Mouse (Mus musculus) kidney, postnatal 10 days (tissue): ENCODE data around the gene Misp.

Experiments
- DNase-seq: peaks from one replicate; pipeline ENCODE4 v3.0.0; 2021; ENCODE audit warnings: mixed read lengths

Gene Misp

DNA sequence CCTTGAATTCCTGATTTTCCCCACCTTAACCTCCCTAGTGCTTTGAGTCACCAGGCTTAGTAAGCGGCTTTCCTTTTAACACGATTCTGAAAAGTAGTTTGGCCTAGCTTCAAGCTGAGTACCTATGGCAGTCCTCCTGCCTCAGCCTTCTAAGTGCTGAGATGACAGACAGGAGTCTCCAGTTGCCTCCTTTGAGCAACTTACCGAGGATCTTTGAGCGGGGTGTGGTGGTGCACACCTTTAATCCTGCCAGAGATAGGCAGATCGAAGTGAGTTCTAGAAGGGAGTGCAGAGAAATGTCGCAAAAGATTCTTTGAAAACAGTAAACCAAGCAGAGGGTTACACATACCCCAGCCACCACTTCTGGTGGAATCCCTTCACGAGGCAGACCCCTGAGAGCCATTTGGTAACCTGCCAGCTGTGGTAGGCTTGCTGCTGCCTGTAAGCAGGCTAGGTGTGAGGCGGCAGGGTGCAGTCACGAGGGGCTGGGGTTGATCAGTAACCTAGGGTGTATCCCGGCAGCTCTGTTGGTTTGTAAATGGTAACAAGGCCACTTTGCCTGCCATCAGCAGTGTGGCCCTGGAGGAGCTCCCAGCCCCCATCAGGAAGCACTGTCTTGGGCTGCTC, 34.9 kb downstream of the Misp start:
- peak; percentile 90 for DNase-seq

- DNase-seq = no peak
These were observed 35.5 kb downstream of the Misp start for GRCm38 (mm10) chr10:79856280-79856679.

DNA sequence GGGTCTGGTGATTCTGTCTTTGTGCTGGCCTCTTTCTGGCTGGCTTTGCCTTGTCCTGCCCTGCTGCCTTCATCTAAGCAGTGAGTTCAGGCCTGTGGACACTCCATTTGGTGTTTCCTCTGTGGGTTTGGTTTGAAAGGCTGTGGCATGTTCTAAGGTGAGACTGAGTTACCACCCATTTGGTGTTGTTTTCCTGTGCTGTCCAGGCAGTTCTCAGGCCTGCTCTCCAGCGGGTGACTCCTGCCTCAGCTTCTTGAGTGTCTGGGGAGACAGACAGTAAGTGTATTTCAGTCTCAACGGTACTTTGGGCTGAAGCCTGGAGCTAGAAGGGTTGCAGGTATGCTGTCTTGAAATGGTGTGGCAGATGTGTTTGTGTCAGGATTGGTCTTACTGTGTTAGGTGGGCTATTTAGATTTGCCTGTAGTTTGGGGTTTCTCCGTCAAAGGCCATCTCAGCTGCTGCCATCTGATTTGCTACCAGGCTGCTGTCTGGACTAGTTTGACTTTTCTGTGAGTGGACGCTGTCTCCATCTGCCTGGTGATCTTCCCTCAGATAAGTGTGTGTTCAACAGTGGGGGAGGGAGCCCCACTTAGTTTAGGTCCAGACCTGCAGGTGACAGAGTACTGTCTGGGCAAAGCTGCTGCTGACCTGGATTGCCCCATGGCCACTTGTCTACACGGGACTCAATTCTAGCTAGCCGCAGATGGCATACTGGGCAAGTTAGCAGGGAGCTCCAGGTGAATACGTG, 36.1 kb downstream of the Misp start:
- no peak for DNase-seq

DNA sequence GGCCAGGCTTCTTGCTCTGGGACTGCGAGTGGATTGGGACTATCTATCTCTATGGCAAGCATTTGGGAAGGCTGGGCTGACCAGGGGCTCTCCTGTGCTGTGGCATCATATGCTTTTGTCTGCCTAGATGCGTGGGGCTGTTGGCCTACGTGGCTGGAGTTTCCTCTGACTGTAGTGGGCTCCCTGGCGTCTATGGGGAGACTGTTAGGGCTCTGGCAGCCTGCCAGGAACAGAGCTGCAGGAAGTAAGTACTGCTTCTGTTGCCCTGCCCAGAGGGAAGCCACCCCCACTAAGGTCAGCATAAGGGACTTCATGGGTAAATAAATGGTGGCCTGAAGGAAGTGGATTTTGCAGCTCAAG, 36.6 kb downstream of the Misp start:
- DNase-seq = peak; percentile 91

DNA sequence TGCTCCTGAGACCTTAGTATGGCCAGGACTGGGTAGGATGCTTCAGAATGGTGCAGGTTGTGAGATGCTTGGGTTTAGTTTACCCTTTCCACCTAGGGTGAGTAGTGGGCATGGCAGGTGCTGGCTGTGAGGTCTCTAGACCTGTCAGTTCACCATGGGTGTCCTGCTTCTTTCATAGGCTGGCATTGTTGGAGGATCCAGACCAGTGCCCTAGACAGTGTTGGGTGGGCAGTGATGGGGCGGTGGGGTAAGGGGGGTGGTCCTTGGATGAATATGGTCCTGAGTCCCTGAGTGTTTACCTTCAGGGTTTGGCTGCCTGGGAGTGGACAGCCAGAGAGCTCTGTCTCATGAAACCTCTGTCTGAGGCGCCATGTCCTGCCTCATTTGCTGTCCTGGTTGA, 37.1 kb downstream of the Misp start:
- no peak for DNase-seq

- peak; percentile 90 for DNase-seq
These were observed 37.8 kb downstream of the Misp start for GRCm38 (mm10) chr10:79858416-79859074.

DNA sequence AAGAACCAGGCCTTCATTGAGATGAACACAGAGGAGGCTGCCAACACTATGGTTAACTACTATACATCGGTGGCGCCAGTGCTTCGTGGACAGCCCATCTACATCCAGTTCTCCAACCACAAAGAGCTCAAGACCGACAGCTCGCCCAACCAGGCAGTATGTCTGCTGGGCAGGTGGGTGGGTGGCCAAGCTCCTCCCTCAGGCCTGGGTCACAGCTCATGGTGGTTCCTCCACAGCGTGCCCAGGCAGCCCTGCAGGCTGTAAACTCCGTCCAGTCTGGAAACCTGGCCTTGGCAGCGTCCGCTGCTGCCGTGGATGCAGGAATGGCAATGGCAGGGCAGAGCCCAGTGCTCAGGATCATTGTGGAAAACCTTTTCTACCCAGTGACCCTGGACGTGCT, 38.3 kb downstream of the Misp start:
- peak; percentile 54 for DNase-seq

DNA sequence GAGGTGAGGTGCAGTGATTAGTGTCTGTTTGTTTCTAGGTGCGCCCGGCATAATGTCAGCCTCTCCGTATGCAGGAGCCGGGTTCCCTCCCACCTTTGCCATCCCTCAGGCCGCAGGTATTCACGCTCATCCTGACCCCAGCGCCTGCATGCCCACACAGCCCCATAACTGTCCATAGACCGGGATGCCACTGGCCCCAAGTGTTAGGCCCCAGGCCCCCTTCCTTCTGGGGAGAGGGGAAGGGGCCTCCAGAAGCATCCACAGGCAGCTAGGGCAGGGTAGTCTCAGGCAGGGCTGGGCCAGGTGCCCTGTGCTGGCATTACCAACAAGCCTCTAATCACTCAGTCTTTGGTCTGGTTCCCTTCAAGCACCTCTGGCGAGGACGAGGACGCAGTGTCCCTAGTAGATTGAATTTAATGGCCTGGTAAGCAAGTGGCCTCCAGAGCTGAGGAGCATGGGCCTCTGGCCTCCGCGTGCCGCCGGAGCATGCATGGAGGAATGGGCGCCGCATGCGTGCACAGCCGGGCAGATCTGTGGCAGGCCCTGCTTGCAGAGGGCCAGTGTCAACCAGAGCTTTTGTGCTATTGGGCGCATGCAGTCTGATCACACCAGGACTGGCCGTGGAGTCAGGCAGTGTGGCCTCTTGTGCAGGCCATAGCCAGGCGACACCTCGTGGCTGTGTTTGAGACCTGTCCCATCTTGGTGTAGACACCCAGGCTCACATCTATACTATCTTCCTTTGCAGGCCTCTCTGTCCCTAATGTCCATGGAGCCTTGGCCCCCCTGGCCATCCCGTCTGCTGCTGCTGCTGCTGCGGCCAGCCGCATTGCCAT, 39.5 kb downstream of the Misp start:
- no peak for DNase-seq

GRCm38 (mm10) chr10:79861230-79862048, 40.6 kb downstream of the Misp start:
- peak; percentile 78 for DNase-seq

DNA sequence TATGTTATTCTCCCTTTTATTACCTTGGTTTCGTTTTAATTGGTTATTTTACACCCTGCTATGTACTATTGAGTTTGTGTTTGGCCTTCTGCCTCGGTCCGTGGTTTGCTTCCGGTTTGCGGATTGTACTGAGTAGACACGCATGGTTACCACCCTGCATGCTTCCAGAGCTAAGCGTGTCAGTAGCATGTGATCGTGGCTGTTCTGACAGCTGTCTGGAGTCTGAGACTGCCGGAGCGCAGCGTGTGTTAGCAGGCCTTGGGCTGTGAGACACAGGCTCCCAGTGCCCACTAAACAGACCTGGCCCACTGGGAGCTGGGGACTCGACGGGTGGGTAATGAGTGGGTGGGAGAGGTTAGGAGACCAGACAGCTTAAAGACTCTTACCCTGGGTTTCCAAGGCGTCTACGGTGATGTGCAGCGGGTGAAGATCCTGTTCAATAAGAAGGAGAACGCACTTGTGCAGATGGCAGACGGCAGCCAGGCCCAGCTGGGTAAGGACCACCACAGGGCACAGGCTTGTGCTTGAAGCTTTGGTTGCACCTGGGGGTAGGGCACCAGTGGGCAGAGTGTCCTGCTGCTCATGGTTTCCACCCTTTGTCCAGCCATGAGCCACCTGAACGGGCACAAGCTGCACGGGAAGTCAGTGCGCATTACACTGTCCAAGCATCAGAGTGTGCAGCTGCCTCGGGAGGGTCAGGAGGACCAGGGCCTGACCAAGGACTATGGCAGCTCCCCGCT, 41.4 kb downstream of the Misp start:
- DNase-seq = peak; percentile 52

DNA sequence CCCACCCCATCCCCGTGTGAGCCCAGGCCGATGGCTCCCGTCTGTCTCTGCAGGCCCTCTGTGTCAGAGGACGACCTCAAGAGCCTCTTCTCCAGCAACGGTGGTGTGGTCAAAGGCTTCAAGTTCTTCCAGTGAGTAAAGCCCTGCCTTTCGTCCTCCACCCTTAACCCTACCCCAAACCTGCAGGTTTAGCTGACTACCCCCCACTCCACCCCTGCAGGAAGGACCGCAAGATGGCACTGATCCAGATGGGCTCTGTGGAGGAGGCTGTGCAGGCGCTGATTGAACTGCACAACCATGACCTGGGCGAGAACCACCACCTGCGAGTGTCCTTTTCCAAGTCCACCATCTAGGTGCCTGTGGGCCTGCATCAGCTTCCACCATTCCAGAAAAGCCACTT, 42.1 kb downstream of the Misp start:
- DNase-seq = peak; percentile 57

DNA sequence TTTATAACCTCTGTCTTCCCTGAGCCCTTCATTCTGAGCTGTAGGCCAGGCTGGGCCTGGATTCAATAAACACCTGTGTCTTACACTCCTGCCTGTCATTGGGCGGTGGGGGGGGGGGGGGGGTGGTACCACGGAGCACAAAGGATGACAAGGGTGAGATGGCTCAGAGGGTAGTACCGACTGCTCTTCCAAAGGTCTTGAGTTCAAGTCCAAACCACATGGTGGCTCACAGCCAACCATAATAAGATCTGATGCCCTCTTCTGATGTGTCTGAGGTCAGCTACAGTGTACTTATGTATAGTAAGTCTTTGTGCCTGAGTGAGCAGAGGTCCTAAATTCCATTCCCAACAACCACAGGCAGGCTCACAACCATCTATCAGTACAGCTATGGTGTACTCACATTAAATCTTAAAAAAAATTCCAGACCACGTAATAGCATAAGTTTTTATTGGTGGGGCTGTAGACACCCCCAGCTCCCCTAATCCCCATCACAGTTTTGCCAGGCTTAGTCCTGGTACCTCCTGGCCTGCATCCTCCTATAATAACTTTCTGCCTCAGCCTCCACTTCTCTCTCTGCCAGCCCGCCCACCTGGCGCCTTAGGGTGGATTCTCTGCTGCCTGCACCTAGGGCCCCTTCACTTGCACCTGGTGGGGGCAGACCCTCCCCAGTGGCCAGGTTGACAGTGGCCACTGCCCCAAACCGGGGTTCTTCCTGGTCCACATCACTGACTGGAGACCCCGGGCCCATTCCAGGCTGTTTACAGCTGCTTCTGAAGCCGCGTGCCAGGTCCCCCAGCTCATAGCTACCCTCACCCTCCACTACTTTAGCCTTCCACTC, 43.8 kb downstream of the Misp start:
- DNase-seq = peak; percentile 42

GRCm38 (mm10) chr10:79865189-79865601, 44.4 kb downstream of the Misp start:
- peak; percentile 41 for DNase-seq

GRCm38 (mm10) chr10:79865801-79866295, 45.1 kb downstream of the Misp start:
- DNase-seq = peak; percentile 50

DNA sequence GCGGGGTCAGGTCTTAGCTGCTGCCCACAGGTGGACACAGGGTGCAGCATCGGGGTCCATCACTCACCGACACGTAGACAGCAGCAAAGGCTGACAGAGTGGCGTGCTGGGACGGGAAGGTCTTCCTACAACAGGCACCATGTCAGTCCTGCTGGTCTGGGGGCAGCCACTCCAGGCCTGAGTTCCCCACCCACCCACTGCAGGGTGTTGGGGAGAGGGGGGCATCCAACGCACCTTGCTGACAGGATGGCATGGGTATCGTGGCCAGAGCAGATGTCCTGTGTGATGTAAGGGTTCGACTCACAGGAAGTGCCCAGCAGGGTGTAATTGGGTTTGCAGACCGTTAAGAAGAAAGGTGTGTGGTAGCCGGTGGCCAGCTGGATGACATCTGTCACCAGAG, 45.8 kb downstream of the Misp start:
- no peak for DNase-seq

- no peak for DNase-seq
These were observed 51.1 kb downstream of the Misp start for GRCm38 (mm10) chr10:79871845-79872244.

GRCm38 (mm10) chr10:79872862-79873261, 52.1 kb downstream of the Misp start:
- no peak for DNase-seq

- DNase-seq = no peak
These were observed 52.5 kb downstream of the Misp start for GRCm38 (mm10) chr10:79873313-79873712.

GRCm38 (mm10) chr10:79873715-79874289, 53.0 kb downstream of the Misp start:
- DNase-seq = no peak

DNA sequence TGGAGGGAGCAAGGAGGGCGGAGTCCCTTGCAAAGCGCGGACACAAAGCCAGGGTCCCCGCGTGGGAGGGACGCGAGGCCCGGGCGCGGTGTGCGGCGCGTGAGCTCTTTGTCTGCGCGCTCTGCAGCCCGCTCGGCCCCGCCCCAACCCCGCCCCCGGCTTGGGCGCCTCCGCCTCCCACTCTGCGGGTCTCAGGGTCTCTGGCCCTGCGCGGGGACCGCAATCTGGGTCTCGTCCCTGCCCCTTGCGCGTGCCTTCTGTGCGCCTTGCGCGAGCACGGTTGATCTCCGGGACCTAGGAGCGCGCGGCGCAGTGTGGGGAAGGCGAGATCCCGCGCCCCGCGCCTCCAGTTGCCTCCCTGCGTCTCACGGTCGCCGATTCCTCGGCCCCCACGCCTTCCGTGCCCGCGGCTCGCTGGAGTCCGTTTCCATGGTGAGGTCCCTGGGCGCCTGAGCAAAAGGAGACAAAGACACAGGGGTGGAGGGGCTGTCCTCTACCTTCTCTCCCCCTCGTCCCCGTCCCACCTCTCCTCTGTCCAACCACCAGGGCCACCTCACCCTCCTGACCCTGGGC, 53.6 kb downstream of the Misp start, which contains the start of the genes Prtn3 and Plppr3:
TSS of gene Prtn3 (plus strand) at position 187 of the 573 bp plus-strand sequence.
TSS of gene Plppr3 (minus strand) at position 345 of the 573 bp plus-strand sequence.
- peak; percentile 68 for DNase-seq
